Mouse (Mus musculus): ENCODE results near the gene Recql5. TPM values are rescaled to one million over a fixed set of nuclear protein-coding genes. Genes with fewer than 3 reads are reported as not detected.
A peak's percentile ranks its signal among the peaks of the same experiment; 100 is the strongest.

Gene Recql5
- polyA plus RNA-seq (2012; rRNA removed), result 14.5 and 18.0 TPM in 2 replicates

GRCm38 (mm10) chr11:115933108-115933746 is at the start of gene Recql5, which contains the start of gene Sap30bp:
Gene Recql5, minus strand, starts transcription at chr11:115933477.
Gene Sap30bp, plus strand, starts transcription at chr11:115933282.
- peak; percentile 97 for DNase-seq
- Histone ChIP-seq H3K4me1 (ENCODE audit: control insufficient read depth, insufficient read depth, low read length) (peaks cover 5% of the 10 kb centered on the region), H3K4me3 (replicated peaks; ENCODE audit: extremely low read depth, low read depth, low read length) (peak within 1 kb of the TSS; percentile 97)
- under 1% methylated on average over 28 of the region's 28 CpGs for WGBS
- TF ChIP-seq CTCF (IDR thresholded peaks at IDR 0.05; ENCODE audit: insufficient read depth, low read length) (no peak), POLR2A (IDR thresholded peaks at IDR 0.05; ENCODE audit: borderline replicate concordance, extremely low read depth, low read depth, low read length) (peak; percentile 81; the same call in 1 of the 2 replicates)

GRCm38 (mm10) chr11:115982472-115982871 is 49.2 kb upstream of the Recql5 start:
- no peak for TF ChIP-seq POLR2A (IDR thresholded peaks at IDR 0.05; ENCODE audit: borderline replicate concordance, extremely low read depth, low read depth, low read length)
- TF ChIP-seq CTCF (IDR thresholded peaks at IDR 0.05; ENCODE audit: insufficient read depth, low read length), result no peak
- WGBS, result 85% methylated on average over 15 of the region's 15 CpGs

GRCm38 (mm10) chr11:115975544-115975943 is 42.3 kb upstream of the Recql5 start:
- no peak for TF ChIP-seq CTCF (IDR thresholded peaks at IDR 0.05; ENCODE audit: insufficient read depth, low read length)
- no peak for TF ChIP-seq POLR2A (IDR thresholded peaks at IDR 0.05; ENCODE audit: borderline replicate concordance, extremely low read depth, low read depth, low read length)
- 29% methylated on average over 12 of the region's 12 CpGs for WGBS
- peaks cover 5% of the 10 kb centered on the region; the same call in 1 of the 2 replicates for H3K4me1 ChIP-seq (ENCODE audit: control insufficient read depth, insufficient read depth, low read length)
- H3K4me3 ChIP-seq (replicated peaks; ENCODE audit: extremely low read depth, low read depth, low read length), result no peak overlapping the region
- no peak for DNase-seq

More at GRCm38 (mm10) chr11:115982472-115982871, 49.2 kb upstream of the Recql5 start:
- DNase-seq, result no peak
- Histone ChIP-seq H3K4me3 (replicated peaks; ENCODE audit: extremely low read depth, low read depth, low read length) (no peak overlapping the region), H3K4me1 (ENCODE audit: control insufficient read depth, insufficient read depth, low read length) (no peaks in the 10 kb centered on the region)

GRCm38 (mm10) chr11:115975083-115975420 is 41.8 kb upstream of the Recql5 start:
- peak; percentile 54 for DNase-seq
- peak overlapping the region; percentile 31 for H3K4me3 ChIP-seq (replicated peaks; ENCODE audit: extremely low read depth, low read depth, low read length)
- H3K4me1 ChIP-seq (ENCODE audit: control insufficient read depth, insufficient read depth, low read length), result peaks cover 5% of the 10 kb centered on the region; the same call in 1 of the 2 replicates
- TF ChIP-seq POLR2A (IDR thresholded peaks at IDR 0.05; ENCODE audit: borderline replicate concordance, extremely low read depth, low read depth, low read length) (no peak), CTCF (IDR thresholded peaks at IDR 0.05; ENCODE audit: insufficient read depth, low read length) (no peak)
- WGBS, result 4% methylated on average over 18 of the region's 18 CpGs

- H3K4me1 ChIP-seq (ENCODE audit: control insufficient read depth, insufficient read depth, low read length), result peaks cover 5% of the 10 kb centered on the region; the same call in 1 of the 2 replicates
- H3K4me3 ChIP-seq (replicated peaks; ENCODE audit: extremely low read depth, low read depth, low read length), result peak within 1 kb of the TSS; percentile 53
- DNase-seq, result peak; percentile 64
- TF ChIP-seq CTCF (IDR thresholded peaks at IDR 0.05; ENCODE audit: insufficient read depth, low read length) (no peak), POLR2A (IDR thresholded peaks at IDR 0.05; ENCODE audit: borderline replicate concordance, extremely low read depth, low read depth, low read length) (no peak)
- WGBS, result 10% methylated on average over 58 of the region's 58 CpGs
These were observed 41.2 kb upstream of the Recql5 start, which contains the start of gene Itgb4 for GRCm38 (mm10) chr11:115974309-115975082. Gene Itgb4, plus strand, starts transcription at chr11:115974709.

- WGBS, result 77% methylated on average over 6 of the region's 6 CpGs
- no peak for DNase-seq
- peaks cover 5% of the 10 kb centered on the region; the same call in 1 of the 2 replicates for H3K4me1 ChIP-seq (ENCODE audit: control insufficient read depth, insufficient read depth, low read length)
These were observed 37.7 kb upstream of the Recql5 start for GRCm38 (mm10) chr11:115971016-115971415.

GRCm38 (mm10) chr11:115970006-115970673 is 36.9 kb upstream of the Recql5 start:
- WGBS, result 52% methylated on average over 15 of the region's 15 CpGs
- no peak for TF ChIP-seq CTCF (IDR thresholded peaks at IDR 0.05; ENCODE audit: insufficient read depth, low read length)
- no peak for TF ChIP-seq POLR2A (IDR thresholded peaks at IDR 0.05; ENCODE audit: borderline replicate concordance, extremely low read depth, low read depth, low read length)
- DNase-seq, result no peak

More at GRCm38 (mm10) chr11:115971016-115971415, 37.7 kb upstream of the Recql5 start:
- H3K4me3 ChIP-seq (replicated peaks; ENCODE audit: extremely low read depth, low read depth, low read length), result no peak overlapping the region
- TF ChIP-seq POLR2A (IDR thresholded peaks at IDR 0.05; ENCODE audit: borderline replicate concordance, extremely low read depth, low read depth, low read length) (no peak), CTCF (IDR thresholded peaks at IDR 0.05; ENCODE audit: insufficient read depth, low read length) (no peak)

GRCm38 (mm10) chr11:115968731-115969405 is 35.6 kb upstream of the Recql5 start:
- Histone ChIP-seq H3K4me1 (ENCODE audit: control insufficient read depth, insufficient read depth, low read length) (peaks cover 10% of the 10 kb centered on the region), H3K4me3 (replicated peaks; ENCODE audit: extremely low read depth, low read depth, low read length) (no peak overlapping the region)
- WGBS, result 62% methylated on average over 5 of the region's 5 CpGs
- no peak for DNase-seq
- TF ChIP-seq POLR2A (IDR thresholded peaks at IDR 0.05; ENCODE audit: borderline replicate concordance, extremely low read depth, low read depth, low read length) (no peak), CTCF (IDR thresholded peaks at IDR 0.05; ENCODE audit: insufficient read depth, low read length) (no peak)

More at GRCm38 (mm10) chr11:115970006-115970673, 36.9 kb upstream of the Recql5 start:
- Histone ChIP-seq H3K4me3 (replicated peaks; ENCODE audit: extremely low read depth, low read depth, low read length) (no peak overlapping the region), H3K4me1 (ENCODE audit: control insufficient read depth, insufficient read depth, low read length) (peaks cover 8% of the 10 kb centered on the region)
